Mouse (Mus musculus) layer of hippocampus, adult 9-11 months (tissue): ENCODE results near the gene Rsph6a.
A peak's percentile ranks its signal among the peaks of the same experiment; 100 is the strongest.

Source experiments
- DNase-seq: peaks from one replicate; pipeline ENCODE4 v3.0.0; 2022

The Rsph6a gene

GRCm38 (mm10) chr7:19083096-19083495, 28.6 kb downstream of the Rsph6a start:
- DNase-seq: no peak

DNA sequence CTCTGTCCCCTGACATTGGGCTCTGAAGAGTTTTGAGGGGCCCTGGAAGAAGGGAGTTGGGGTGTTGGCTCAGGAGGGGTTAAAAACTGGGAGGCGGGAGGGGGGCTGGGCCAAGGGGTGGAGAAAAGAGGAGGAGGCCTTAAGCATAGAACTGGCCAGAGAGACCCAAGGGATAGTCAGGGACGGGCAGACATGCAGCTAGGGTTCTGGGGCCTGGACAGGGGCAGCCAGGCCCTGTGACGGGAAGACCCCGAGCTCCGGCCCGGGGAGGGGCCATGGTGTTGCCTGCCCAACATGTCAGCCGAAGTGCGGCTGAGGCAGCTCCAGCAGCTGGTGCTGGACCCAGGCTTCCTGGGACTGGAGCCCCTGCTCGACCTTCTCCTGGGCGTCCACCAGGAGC, 29.2 kb downstream of the Rsph6a start, which contains the start of gene Dmpk:
Gene Dmpk (plus strand): TSS at position 149 of the 400 bp plus-strand sequence.
- DNase-seq: no peak

DNA sequence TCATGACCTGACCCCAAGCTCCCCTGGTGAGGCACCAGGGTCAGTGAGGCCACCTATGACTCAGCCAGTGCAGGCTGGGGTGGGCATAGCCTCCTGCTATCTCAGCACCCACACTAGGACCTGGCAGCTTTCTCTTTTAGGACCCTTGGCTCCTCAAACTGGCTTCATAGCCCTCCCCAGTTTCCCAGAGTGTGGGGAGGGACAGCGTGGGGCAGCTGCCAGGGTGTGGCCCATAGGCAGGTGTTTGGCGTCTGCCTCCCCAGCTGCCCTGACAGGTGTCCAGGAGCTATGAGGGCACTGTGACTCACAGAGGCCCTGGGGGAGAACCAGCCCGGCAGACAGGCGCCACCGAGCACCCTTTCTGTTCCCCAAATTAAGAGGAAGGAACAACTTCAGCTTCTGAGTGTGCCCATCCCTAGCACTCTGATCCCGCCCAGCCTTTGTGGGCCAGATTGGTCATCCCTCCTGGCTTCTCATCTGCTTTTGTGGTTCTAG, 29.8 kb downstream of the Rsph6a start:
- no peak for DNase-seq

DNA sequence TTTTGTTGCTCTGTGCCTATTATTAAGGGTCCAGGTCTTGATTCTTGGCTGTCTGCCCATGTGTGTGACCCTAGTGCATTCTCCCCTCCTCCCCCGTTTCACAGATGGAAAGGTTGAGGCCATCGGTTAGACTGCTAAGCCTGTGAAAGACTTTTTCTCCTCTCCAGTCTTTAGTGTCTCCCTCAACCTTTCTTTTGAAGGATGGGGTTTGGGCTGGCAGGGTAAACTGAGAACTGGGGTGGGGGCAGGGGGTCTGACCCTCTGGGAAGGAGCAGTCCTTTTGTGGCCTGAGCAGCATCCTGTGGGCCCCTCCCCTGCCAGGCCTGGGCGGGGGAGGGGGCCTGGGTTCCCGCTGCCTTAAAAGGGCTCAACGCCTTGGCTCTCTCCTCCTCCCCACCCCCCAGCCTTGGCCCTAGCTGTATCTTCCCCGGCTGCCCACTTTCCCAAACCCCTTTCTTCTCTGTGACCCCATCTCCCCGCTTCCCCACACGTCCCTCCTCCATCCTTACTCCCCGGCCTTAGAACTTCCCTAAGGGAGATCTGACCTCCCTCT, 30.5 kb downstream of the Rsph6a start:
- no peak for DNase-seq

- DNase-seq: no peak
Observed at GRCm38 (mm10) chr7:19085495-19085894, 31.0 kb downstream of the Rsph6a start.

DNA sequence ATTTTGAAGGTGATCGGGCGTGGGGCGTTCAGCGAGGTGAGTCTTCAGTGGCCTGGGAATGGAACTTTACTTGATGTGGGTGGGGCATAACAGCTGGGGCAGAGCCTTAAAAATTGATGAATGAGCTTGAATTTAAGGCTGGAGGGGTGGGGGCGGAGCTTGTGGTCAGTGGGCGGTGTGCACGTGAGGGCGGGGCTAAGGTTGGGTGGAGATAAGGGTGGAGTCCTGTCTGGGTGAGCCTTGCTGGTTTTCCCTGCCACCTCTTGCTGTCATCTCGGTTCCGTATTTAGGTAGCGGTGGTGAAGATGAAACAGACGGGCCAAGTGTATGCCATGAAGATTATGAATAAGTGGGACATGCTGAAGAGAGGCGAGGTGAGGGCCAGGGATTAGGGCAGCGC, 31.6 kb downstream of the Rsph6a start:
- no peak for DNase-seq

GRCm38 (mm10) chr7:19086760-19087159, 32.3 kb downstream of the Rsph6a start:
- no peak for DNase-seq

- DNase-seq: no peak
Observed at GRCm38 (mm10) chr7:19088813-19089212, 34.3 kb downstream of the Rsph6a start.

DNA sequence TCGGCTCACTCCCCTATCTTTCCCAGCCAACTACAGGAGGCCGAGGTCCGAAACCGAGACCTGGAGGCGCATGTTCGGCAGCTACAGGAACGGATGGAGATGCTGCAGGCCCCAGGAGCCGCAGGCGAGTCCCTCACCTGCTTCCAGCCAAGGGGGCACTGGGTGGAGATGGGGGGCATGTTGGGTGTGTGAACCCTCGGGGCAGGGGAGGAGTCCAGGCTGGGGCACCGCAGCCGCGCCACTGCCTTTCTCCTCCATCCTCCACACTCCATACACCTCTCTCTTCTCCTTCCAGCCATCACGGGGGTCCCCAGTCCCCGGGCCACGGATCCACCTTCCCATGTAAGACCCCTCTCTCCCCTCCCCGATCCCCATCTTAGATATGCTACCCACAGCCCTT, 37.4 kb downstream of the Rsph6a start:
- no peak for DNase-seq

DNA sequence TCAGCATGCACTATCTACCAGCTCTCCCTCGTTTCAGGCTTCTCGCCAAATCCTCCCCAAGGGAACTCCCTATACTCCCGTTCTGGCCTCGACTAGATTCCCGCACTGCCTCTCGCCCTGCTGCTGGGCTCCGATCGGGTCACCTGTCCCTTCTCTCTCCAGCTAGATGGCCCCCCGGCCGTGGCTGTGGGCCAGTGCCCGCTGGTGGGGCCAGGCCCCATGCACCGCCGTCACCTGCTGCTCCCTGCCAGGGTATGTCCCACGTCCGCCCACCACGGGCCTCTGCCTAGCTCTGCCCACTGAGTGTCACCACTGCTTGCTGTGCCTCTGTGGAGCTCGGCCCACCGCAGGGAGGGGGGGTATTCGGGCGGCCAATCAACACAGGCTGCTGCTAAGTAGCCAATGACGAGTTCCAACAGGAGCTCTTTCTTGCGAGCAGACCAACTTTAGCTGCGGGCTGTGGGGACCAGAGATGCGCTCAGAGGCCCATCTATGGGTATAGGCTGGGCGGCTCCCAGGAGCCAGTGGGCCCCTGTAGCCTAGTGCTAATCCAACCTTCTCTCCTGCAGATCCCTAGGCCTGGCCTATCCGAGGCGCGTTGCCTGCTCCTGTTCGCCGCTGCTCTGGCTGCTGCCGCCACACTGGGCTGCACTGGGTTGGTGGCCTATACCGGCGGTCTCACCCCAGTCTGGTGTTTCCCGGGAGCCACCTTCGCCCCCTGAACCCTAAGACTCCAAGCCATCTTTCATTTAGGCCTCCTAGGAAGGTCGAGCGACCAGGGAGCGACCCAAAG, 38.1 kb downstream of the Rsph6a start:
- DNase-seq: no peak

DNA sequence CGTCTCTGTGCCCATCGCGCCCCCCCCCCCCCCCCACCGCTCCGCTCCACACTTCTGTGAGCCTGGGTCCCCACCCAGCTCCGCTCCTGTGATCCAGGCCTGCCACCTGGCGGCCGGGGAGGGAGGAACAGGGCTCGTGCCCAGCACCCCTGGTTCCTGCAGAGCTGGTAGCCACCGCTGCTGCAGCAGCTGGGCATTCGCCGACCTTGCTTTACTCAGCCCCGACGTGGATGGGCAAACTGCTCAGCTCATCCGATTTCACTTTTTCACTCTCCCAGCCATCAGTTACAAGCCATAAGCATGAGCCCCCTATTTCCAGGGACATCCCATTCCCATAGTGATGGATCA, 38.7 kb downstream of the Rsph6a start:
- DNase-seq: peak; percentile 74

DNA sequence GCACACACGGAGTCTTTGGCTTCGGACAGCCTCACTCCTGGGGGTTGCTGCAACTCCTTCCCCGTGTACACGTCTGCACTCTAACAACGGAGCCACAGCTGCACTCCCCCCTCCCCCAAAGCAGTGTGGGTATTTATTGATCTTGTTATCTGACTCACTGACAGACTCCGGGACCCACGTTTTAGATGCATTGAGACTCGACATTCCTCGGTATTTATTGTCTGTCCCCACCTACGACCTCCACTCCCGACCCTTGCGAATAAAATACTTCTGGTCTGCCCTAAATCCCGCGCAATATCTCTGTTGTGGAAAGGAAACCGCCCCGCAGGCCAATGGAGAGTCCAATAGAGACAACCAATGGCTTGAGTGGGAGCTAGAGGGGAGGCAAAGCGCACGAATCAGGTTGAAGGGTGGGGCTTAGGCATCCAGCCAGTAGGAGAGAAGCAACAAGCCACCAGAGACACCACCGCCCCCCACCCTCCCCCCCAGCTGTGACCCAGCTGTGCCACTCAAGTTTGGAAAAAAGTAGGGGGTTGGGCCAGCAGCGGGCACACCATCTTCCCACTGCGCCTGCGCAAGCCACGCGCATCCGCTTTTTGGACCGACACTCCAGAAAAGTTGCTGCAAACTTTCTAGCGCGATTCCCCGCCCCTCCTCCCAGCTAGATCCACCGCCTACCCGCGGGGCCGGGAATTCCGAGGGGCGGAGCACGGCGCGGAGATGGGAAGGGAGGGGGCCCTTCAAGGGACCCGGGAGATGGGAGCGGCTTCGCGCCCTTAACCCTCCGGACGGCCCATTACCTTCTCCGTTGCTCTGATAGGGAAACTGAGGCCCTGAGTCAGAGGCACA, 39.3 kb downstream of the Rsph6a start:
- DNase-seq: peak; percentile 85

DNA sequence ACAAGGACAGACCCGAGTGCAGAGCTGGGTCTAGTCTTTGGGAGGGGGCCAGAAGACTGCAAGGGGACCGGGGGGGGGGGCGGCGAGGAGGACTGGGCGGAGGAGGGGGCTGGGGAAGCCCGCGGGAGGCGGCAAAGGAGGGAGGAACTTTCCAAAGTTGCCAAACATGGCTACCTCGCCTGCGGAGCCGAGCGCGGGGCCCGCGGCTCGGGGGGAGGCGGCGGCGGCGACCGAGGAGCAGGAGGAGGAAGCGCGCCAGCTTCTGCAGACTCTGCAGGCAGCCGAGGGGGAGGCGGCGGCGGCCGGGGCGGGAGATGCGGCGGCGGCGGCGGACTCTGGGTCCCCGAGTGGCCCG, 40.0 kb downstream of the Rsph6a start, which contains the start of gene Six5:
Gene Six5 (plus strand): TSS at position 124 of the 355 bp plus-strand sequence.
- no peak for DNase-seq

DNA sequence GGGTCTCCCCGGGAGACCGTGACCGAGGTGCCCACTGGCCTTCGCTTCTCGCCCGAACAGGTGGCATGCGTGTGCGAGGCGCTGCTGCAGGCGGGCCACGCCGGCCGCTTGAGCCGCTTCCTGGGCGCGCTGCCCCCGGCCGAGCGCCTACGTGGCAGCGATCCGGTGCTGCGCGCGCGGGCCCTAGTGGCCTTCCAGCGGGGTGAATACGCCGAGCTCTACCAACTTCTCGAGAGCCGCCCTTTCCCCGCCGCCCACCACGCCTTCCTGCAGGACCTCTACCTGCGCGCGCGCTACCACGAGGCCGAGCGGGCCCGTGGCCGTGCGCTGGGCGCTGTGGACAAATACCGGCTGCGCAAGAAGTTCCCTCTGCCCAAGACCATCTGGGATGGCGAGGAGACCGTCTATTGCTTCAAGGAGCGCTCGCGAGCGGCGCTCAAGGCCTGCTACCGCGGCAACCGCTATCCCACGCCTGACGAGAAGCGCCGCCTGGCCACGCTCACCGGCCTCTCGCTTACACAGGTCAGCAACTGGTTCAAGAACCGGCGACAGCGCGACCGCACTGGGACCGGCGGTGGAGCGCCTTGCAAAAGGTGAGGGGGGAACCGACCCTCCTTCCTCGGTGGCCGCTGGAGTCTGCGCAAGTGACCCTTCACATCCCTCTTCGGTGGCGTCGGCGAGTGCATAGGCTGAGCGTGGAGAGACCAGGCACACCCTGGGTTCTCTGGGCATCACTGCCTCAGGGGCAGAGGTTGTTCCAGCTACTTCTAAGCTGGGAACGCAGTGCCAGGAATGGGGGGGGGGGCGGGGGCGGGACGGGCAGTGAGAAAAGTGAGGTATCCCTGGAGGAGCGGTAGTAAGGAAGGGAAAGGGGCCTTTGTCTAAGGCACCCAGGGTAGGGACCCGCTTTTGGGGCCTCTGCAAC, 40.6 kb downstream of the Rsph6a start:
- DNase-seq: no peak

GRCm38 (mm10) chr7:19095751-19096110, 41.2 kb downstream of the Rsph6a start:
- no peak for DNase-seq

- DNase-seq: no peak
Observed at GRCm38 (mm10) chr7:19096421-19096976, 42.0 kb downstream of the Rsph6a start.

DNA sequence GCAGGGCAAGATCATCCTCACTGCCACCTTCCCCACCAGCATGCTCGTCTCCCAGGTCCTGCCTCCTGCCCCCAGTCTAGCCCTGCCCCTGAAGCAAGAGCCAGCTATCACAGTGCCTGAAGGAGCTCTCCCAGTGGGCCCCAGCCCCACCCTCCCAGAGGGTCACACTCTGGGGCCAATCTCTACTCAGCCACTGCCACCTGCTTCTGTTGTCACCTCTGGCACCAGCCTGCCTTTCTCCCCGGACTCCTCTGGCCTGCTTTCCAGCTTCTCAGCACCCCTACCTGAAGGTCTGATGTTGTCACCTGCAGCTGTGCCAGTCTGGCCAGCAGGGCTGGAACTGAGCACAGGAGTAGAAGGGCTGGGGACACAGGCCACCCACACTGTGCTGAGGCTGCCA, 42.7 kb downstream of the Rsph6a start:
- no peak for DNase-seq

DNA sequence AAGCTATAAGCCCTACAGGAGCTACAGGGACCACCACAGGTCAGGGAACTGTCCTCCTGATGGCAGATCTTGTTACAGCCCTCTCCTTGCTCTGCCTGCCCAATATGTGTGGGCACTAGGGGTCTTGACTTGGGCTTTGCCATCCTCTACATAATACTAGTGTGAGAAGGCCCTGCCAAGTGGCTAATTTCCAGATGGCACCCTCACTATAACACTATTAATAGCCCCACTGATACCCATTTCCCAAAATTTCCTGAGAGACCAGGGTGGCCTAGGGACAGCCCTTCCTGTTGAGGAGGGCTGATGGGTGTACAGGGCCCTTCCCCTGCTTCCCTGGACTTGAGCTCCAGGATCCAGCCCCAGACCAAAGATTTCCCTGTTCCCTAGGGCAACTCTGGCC, 43.4 kb downstream of the Rsph6a start:
- no peak for DNase-seq

DNA sequence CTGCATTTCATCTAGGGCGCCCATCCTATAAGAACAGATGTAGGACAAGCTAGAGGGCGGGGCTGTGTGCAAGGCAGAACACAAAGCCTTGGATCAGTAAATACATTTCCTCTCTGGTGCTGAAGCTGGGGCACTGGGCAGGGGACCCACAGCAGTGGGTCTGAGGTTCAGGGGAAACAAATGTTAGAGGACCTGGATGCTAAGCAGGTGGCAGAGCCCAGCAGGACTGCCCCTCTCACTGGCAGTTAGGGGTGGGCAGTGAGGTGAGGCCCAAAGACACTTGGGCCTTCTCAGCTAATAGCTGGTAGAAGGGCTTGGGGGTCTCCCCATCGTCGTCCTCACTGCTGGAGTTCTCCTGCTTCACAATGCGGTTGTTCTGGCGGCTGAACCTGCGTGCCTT, 44.3 kb downstream of the Rsph6a start:
- DNase-seq: no peak

GRCm38 (mm10) chr7:19100290-19100689, 45.8 kb downstream of the Rsph6a start:
- DNase-seq: no peak

DNA sequence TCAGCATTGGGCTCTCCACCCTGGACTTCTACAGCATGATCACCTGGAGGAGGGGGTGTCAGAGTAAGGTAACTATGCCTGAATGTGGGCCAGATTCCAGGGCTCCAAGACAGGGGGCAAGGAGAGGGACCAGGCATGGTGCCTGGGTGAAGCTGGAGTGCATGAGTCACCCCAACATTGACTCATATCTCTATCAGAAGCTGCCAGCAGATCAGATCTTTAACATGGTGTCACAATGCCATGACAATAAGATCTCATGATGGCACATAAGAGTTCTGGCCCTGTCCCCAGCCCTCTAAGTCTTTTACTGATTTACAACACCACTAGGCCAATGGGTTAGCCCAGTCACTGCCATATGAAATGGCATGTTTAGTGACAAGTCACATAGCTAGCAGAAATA, 49.3 kb downstream of the Rsph6a start:
- DNase-seq: no peak

GRCm38 (mm10) chr7:19104486-19104885, 50.0 kb downstream of the Rsph6a start:
- no peak for DNase-seq
